Mouse (Mus musculus) testis, adult 2 months (tissue): Measurements from ENCODE around the gene Elk3.

Experiments used
- CTCF ChIP-seq: fragments of 200-500 bp; IDR thresholded peaks from 2 replicates; pipeline ENCODE4 v1.5.1; 2012; ENCODE audit warnings: low read depth, mild to moderate bottlenecking, inconsistent platforms, low read length, moderate library complexity; ENCODE audit not compliant: control insufficient read depth, insufficient read depth, insufficient replicate concordance
- POLR2A ChIP-seq: fragments of 200-500 bp; IDR thresholded peaks from 2 replicates; pipeline ENCODE4 v1.6.1; 2012; ENCODE audit warnings: low read depth, mild to moderate bottlenecking, inconsistent platforms, low read length, moderate library complexity; ENCODE audit not compliant: control insufficient read depth

DNA sequence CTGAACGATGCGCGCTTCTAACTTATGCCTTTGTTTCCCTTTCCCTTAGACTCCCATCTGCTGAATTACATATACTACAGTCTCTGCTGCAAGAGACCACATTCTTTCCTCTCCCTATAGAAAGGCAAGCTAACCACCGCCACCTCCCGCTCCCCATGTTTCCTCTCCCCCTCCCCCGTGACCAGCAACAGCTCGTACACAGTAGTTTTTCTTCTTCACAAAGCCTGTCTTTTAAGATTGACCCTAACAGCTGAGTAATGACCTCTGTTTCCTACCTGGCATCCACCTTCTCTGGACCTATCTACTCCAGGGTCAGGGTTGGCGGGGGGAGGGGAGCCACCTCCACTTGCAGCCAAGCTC lies 15.8 kb upstream of the Elk3 start:
- TF ChIP-seq POLR2A (no peak), CTCF (no peak)
